Mouse (Mus musculus) forebrain, embryonic 10.5 days (tissue): ENCODE results near the gene Cfap54. TPM values are rescaled to one million over a fixed set of nuclear protein-coding genes. Genes with fewer than 3 reads are reported as not detected.
A peak's percentile ranks its signal among the peaks of the same experiment; 100 is the strongest.

Source experiments
- DNase-seq: peaks from one replicate; pipeline ENCODE4 v3.0.0-alpha.2; 2017; ENCODE audit warnings: low spot score; ENCODE audit errors: extremely low spot score
- H3K27ac ChIP-seq: fragments of 300-500 bp; sonication (generic); 2 replicates; pipeline ENCODE4 v1.5.1; 2016; ENCODE audit warnings: mild to moderate bottlenecking
- H3K27me3 ChIP-seq: fragments of 300-500 bp; sonication (generic); 2 replicates; pipeline ENCODE4 v1.6.1; 2016; ENCODE audit warnings: mild to moderate bottlenecking; ENCODE audit not compliant: poor library complexity, severe bottlenecking
- H3K36me3 ChIP-seq: fragments of 300-500 bp; sonication (generic); replicated peaks from 2 replicates; pipeline ENCODE4 v1.6.1; 2016; ENCODE audit warnings: mild to moderate bottlenecking, moderate library complexity
- H3K4me1 ChIP-seq: fragments of 300-500 bp; sonication (generic); 2 replicates; pipeline ENCODE4 v1.6.1; 2016
- H3K4me3 ChIP-seq: fragments of 300-500 bp; sonication (generic); 2 replicates; pipeline ENCODE4 v1.5.1; 2016; ENCODE audit warnings: mild to moderate bottlenecking, moderate library complexity
- H3K9me3 ChIP-seq: fragments of 300-500 bp; sonication (generic); 2 replicates; pipeline ENCODE4 v1.6.1; 2016; ENCODE audit warnings: mild to moderate bottlenecking, moderate library complexity
- WGBS: fragments of 180-500 bp; shearing (Covaris S2); methylation state at CpG from one replicate; pipeline ENCODE4 v1.1.7; 2016; 5-methylcytosine and 5-hydroxymethylcytosine counted together
- polyA plus RNA-seq: library from polyadenylated mRNA; unstranded; fragments of >200 nt; fragmentation: Nextera tagmentation; extraction: Ambion mirVana; gene quantifications from 2 replicates; pipeline ENCODE4 v1.2.1, GENCODE M21; 2016

Cfap54 gene
- polyA plus RNA-seq, 1 experiment from 2014 or later = 1.3 TPM

- Histone ChIP-seq H3K36me3 (no peaks in the 10 kb centered on the region), H3K27ac (no peak overlapping the region)
- WGBS = 91% methylated on average over 3 of the region's 3 CpGs
These were observed 203.4 kb downstream of the Cfap54 start for GRCm38 (mm10) chr10:92878000-92878399.

GRCm38 (mm10) chr10:92840980-92841379 lies 240.4 kb downstream of the Cfap54 start:
- H3K4me1 ChIP-seq = peaks cover 13% of the 10 kb centered on the region
- no peaks in the 10 kb centered on the region for H3K27me3 ChIP-seq
- H3K4me3 ChIP-seq = no peak overlapping the region
- no peak overlapping the region for H3K27ac ChIP-seq
- no peak for DNase-seq
- H3K36me3 ChIP-seq = no peaks in the 10 kb centered on the region
- WGBS = 96% methylated on average over 9 of the region's 9 CpGs
- no peaks in the 10 kb centered on the region for H3K9me3 ChIP-seq

More at GRCm38 (mm10) chr10:92878000-92878399, 203.4 kb downstream of the Cfap54 start:
- Histone ChIP-seq H3K4me1 (no peaks in the 10 kb centered on the region), H3K27me3 (no peaks in the 10 kb centered on the region), H3K9me3 (no peaks in the 10 kb centered on the region), H3K4me3 (no peak overlapping the region)
- no peak for DNase-seq

GRCm38 (mm10) chr10:92837572-92837971 lies 243.8 kb downstream of the Cfap54 start:
- H3K27me3 ChIP-seq = no peaks in the 10 kb centered on the region
- H3K9me3 ChIP-seq = no peaks in the 10 kb centered on the region
- WGBS = 52% methylated on average over 5 of the region's 5 CpGs
- H3K36me3 ChIP-seq = no peaks in the 10 kb centered on the region
- H3K4me1 ChIP-seq = peaks cover 13% of the 10 kb centered on the region
- no peak overlapping the region for H3K27ac ChIP-seq
- DNase-seq = peak; percentile 17
- H3K4me3 ChIP-seq = no peak overlapping the region

- no peaks in the 10 kb centered on the region for H3K9me3 ChIP-seq
- no peaks in the 10 kb centered on the region for H3K36me3 ChIP-seq
- H3K4me3 ChIP-seq = no peak overlapping the region
- no peak for DNase-seq
- H3K27me3 ChIP-seq = no peaks in the 10 kb centered on the region
- H3K27ac ChIP-seq = no peak overlapping the region
- 70% methylated on average over 2 of the region's 2 CpGs for WGBS
- H3K4me1 ChIP-seq = peaks cover 13% of the 10 kb centered on the region
These were observed 244.4 kb downstream of the Cfap54 start for GRCm38 (mm10) chr10:92837045-92837444.

- H3K4me1 ChIP-seq = no peaks in the 10 kb centered on the region
- H3K9me3 ChIP-seq = no peaks in the 10 kb centered on the region
- H3K36me3 ChIP-seq = no peaks in the 10 kb centered on the region
- no peaks in the 10 kb centered on the region for H3K27me3 ChIP-seq
- no peak overlapping the region for H3K4me3 ChIP-seq
- no peak for DNase-seq
- 90% methylated on average over 4 of the region's 4 CpGs for WGBS
- H3K27ac ChIP-seq = no peak overlapping the region
These were observed 259.9 kb downstream of the Cfap54 start for GRCm38 (mm10) chr10:92821499-92821898.

- Histone ChIP-seq H3K36me3 (no peaks in the 10 kb centered on the region), H3K4me3 (no peak overlapping the region), H3K27me3 (no peaks in the 10 kb centered on the region), H3K4me1 (no peaks in the 10 kb centered on the region), H3K9me3 (no peaks in the 10 kb centered on the region), H3K27ac (no peak overlapping the region)
- no peak for DNase-seq
- 34% methylated on average over 5 of the region's 5 CpGs for WGBS
These were observed 263.2 kb downstream of the Cfap54 start for GRCm38 (mm10) chr10:92818190-92818589.

- Histone ChIP-seq H3K27me3 (no peaks in the 10 kb centered on the region), H3K4me1 (no peaks in the 10 kb centered on the region), H3K27ac (no peak overlapping the region), H3K9me3 (no peaks in the 10 kb centered on the region), H3K36me3 (no peaks in the 10 kb centered on the region), H3K4me3 (no peak overlapping the region)
- no peak for DNase-seq
- 81% methylated on average over 5 of the region's 5 CpGs for WGBS
These were observed 264.5 kb downstream of the Cfap54 start for GRCm38 (mm10) chr10:92816903-92817302.

GRCm38 (mm10) chr10:92810894-92811293 lies 270.5 kb downstream of the Cfap54 start:
- H3K27ac ChIP-seq = no peak overlapping the region
- WGBS = 87% methylated on average over 9 of the region's 9 CpGs
- no peaks in the 10 kb centered on the region for H3K27me3 ChIP-seq
- DNase-seq = no peak
- H3K36me3 ChIP-seq = no peaks in the 10 kb centered on the region
- H3K4me3 ChIP-seq = no peak overlapping the region
- 0 out of 2 replicates have a peak, but pooled peaks cover 3% of the 10 kb centered on the region for H3K9me3 ChIP-seq
- H3K4me1 ChIP-seq = no peaks in the 10 kb centered on the region

GRCm38 (mm10) chr10:92791908-92792307 lies 289.5 kb downstream of the Cfap54 start:
- peaks cover 2% of the 10 kb centered on the region; the same call in 1 of the 2 replicates for H3K9me3 ChIP-seq
- no peaks in the 10 kb centered on the region for H3K27me3 ChIP-seq
- peaks cover 24% of the 10 kb centered on the region for H3K4me1 ChIP-seq
- no peak for DNase-seq
- no peak overlapping the region for H3K4me3 ChIP-seq
- no peaks in the 10 kb centered on the region for H3K36me3 ChIP-seq
- WGBS = 74% methylated on average over 10 of the region's 10 CpGs
- H3K27ac ChIP-seq = peak overlapping the region; percentile 60; the same call in 1 of the 2 replicates

- WGBS = 65% methylated on average over 9 of the region's 9 CpGs
- peaks cover 2% of the 10 kb centered on the region; the same call in 1 of the 2 replicates for H3K9me3 ChIP-seq
- peaks cover 24% of the 10 kb centered on the region for H3K4me1 ChIP-seq
- H3K4me3 ChIP-seq = no peak overlapping the region
- peak overlapping the region; percentile 60; the same call in 1 of the 2 replicates for H3K27ac ChIP-seq
- DNase-seq = no peak
- no peaks in the 10 kb centered on the region for H3K36me3 ChIP-seq
- H3K27me3 ChIP-seq = no peaks in the 10 kb centered on the region
These were observed 289.9 kb downstream of the Cfap54 start for GRCm38 (mm10) chr10:92791531-92791900.

- peaks cover 2% of the 10 kb centered on the region; the same call in 1 of the 2 replicates for H3K9me3 ChIP-seq
- no peak overlapping the region; the same call in 1 of the 2 replicates for H3K27ac ChIP-seq
- H3K27me3 ChIP-seq = no peaks in the 10 kb centered on the region
- H3K36me3 ChIP-seq = no peaks in the 10 kb centered on the region
- H3K4me1 ChIP-seq = peaks cover 24% of the 10 kb centered on the region
- 81% methylated on average over 7 of the region's 7 CpGs for WGBS
- no peak for DNase-seq
- no peak overlapping the region for H3K4me3 ChIP-seq
These were observed 290.4 kb downstream of the Cfap54 start for GRCm38 (mm10) chr10:92790893-92791530.

- DNase-seq = no peak
- peaks cover 24% of the 10 kb centered on the region for H3K4me1 ChIP-seq
- no peak overlapping the region for H3K4me3 ChIP-seq
- 36% methylated on average over 2 of the region's 2 CpGs for WGBS
- H3K27ac ChIP-seq = no peak overlapping the region
- no peaks in the 10 kb centered on the region for H3K36me3 ChIP-seq
- no peaks in the 10 kb centered on the region for H3K27me3 ChIP-seq
- H3K9me3 ChIP-seq = no peaks in the 10 kb centered on the region
These were observed 291.2 kb downstream of the Cfap54 start for GRCm38 (mm10) chr10:92790247-92790646.

- no peaks in the 10 kb centered on the region for H3K36me3 ChIP-seq
- WGBS = 80% methylated on average over 13 of the region's 13 CpGs
- no peaks in the 10 kb centered on the region for H3K9me3 ChIP-seq
- peaks cover 24% of the 10 kb centered on the region for H3K4me1 ChIP-seq
- H3K27me3 ChIP-seq = no peaks in the 10 kb centered on the region
- H3K27ac ChIP-seq = no peak overlapping the region
- no peak for DNase-seq
- no peak overlapping the region for H3K4me3 ChIP-seq
These were observed 292.9 kb downstream of the Cfap54 start for GRCm38 (mm10) chr10:92788410-92789096.
